Mouse (Mus musculus) spleen, adult 2 months (tissue): ENCODE data around the gene Grasp. TPM values are rescaled to one million over a fixed set of nuclear protein-coding genes. Genes with fewer than 3 reads are reported as not detected.

Experiments used
- DNase-seq, 2 experiments: peaks; one replicate each; pipeline versions ENCODE4 v3.0.0 to v3.0.0-alpha.2; 2012 to 2021; ENCODE audit warnings: low spot score in 2 of 2, low read depth in 1 of 2
- H3K27ac ChIP-seq: fragments of 200-500 bp; 2 replicates; pipeline ENCODE4 v1.5.1; 2012; ENCODE audit warnings: low read length, inconsistent platforms; ENCODE audit not compliant: insufficient read depth
- H3K27me3 ChIP-seq: fragments of 200-500 bp; 2 replicates; pipeline ENCODE4 v1.6.1; 2012; ENCODE audit warnings: mild to moderate bottlenecking, moderate library complexity, low read length, inconsistent platforms; ENCODE audit not compliant: control insufficient read depth, insufficient read depth
- H3K36me3 ChIP-seq: fragments of 200-500 bp; 2 replicates; pipeline ENCODE4 v1.6.1; 2012; ENCODE audit warnings: mild to moderate bottlenecking, low read length, inconsistent platforms; ENCODE audit not compliant: control insufficient read depth, insufficient read depth
- H3K4me1 ChIP-seq: fragments of 200-500 bp; 2 replicates; pipeline ENCODE4 v1.6.1; 2011; ENCODE audit warnings: inconsistent platforms; ENCODE audit not compliant: control insufficient read depth, insufficient read depth, insufficient read length
- H3K4me3 ChIP-seq: fragments of 200-500 bp; 2 replicates; pipeline ENCODE4 v1.5.1; 2011; ENCODE audit warnings: mild to moderate bottlenecking, inconsistent platforms; ENCODE audit not compliant: insufficient read depth, insufficient read length; ENCODE audit errors: extremely low read depth
- CTCF ChIP-seq: fragments of 200-500 bp; IDR thresholded peaks from 2 replicates; pipeline ENCODE4 v1.5.1; 2011; ENCODE audit warnings: mild to moderate bottlenecking, inconsistent platforms; ENCODE audit not compliant: insufficient read depth, insufficient read length, insufficient replicate concordance; ENCODE audit errors: extremely low read depth
- POLR2A ChIP-seq: fragments of 200-500 bp; IDR thresholded peaks from 2 replicates; pipeline ENCODE4 v1.6.1; 2011; ENCODE audit warnings: low read depth, low read length, inconsistent platforms
- WGBS: fragments of 180-500 bp; shearing (Covaris S2); methylation state at CpG from one replicate; pipeline ENCODE4 v1.1.7; 2018; 5-methylcytosine and 5-hydroxymethylcytosine counted together
- polyA plus RNA-seq: library from polyadenylated mRNA; depleted of rRNA; stranded (reverse); fragments of >200 nt; gene quantifications from 2 replicates; pipeline ENCODE4 v1.2.3, GENCODE M21; 2012

Grasp gene
- polyA plus RNA-seq, 1 experiment: 5.6 TPM

- no peaks in the 10 kb centered on the region for H3K27me3 ChIP-seq
- H3K36me3 ChIP-seq: no peaks in the 10 kb centered on the region
- peak overlapping the region; percentile 60 for H3K4me3 ChIP-seq
- under 1% methylated on average over 56 of the region's 56 CpGs for WGBS
- DNase-seq: peak; percentile 95 to 98
- TF ChIP-seq POLR2A (peak; percentile 65), CTCF (peak; percentile 6; the same call in 1 of the 2 replicates)
- H3K27ac ChIP-seq: peak overlapping the region; percentile 94
- H3K4me1 ChIP-seq: peaks cover 23% of the 10 kb centered on the region; the same call in 1 of the 2 replicates
Measured at GRCm38 (mm10) chr15:101246231-101247154, 22.5 kb downstream of the Grasp start.

- WGBS: 76% methylated on average over 1 of the region's 1 CpGs
- Histone ChIP-seq H3K27ac (peak overlapping the region; percentile 94), H3K27me3 (no peaks in the 10 kb centered on the region), H3K4me3 (peak overlapping the region; percentile 60; the same call in 1 of the 2 replicates), H3K4me1 (peaks cover 23% of the 10 kb centered on the region; the same call in 1 of the 2 replicates), H3K36me3 (no peaks in the 10 kb centered on the region)
- DNase-seq: no peak
- no peak for TF ChIP-seq POLR2A
- no peak for TF ChIP-seq CTCF
Measured at GRCm38 (mm10) chr15:101247155-101247498, 23.1 kb downstream of the Grasp start.

GRCm38 (mm10) chr15:101248029-101248710, 24.2 kb downstream of the Grasp start:
- H3K4me3 ChIP-seq: no peak overlapping the region
- DNase-seq: no peak
- TF ChIP-seq POLR2A (no peak), CTCF (no peak)
- H3K27ac ChIP-seq: peak overlapping the region; percentile 12; the same call in 1 of the 2 replicates
- no peaks in the 10 kb centered on the region for H3K27me3 ChIP-seq
- H3K4me1 ChIP-seq: peaks cover 27% of the 10 kb centered on the region; the same call in 1 of the 2 replicates
- WGBS: 40% methylated on average over 5 of the region's 5 CpGs
- no peaks in the 10 kb centered on the region for H3K36me3 ChIP-seq

- Histone ChIP-seq H3K4me3 (no peak overlapping the region), H3K27me3 (no peaks in the 10 kb centered on the region), H3K4me1 (peaks cover 28% of the 10 kb centered on the region; the same call in 1 of the 2 replicates), H3K27ac (no peak overlapping the region), H3K36me3 (no peaks in the 10 kb centered on the region)
- no peak for DNase-seq
- no peak for TF ChIP-seq POLR2A
- TF ChIP-seq CTCF: no peak
- WGBS: 45% methylated on average over 9 of the region's 9 CpGs
Measured at GRCm38 (mm10) chr15:101250220-101250800, 26.3 kb downstream of the Grasp start.

GRCm38 (mm10) chr15:101251930-101252329, 27.9 kb downstream of the Grasp start:
- Histone ChIP-seq H3K4me3 (no peak overlapping the region), H3K27me3 (no peaks in the 10 kb centered on the region), H3K4me1 (peaks cover 35% of the 10 kb centered on the region; the same call in 1 of the 2 replicates), H3K27ac (0 out of 2 replicates have a peak overlapping the region, but pooled peaks have one; percentile 53), H3K36me3 (no peaks in the 10 kb centered on the region)
- TF ChIP-seq CTCF (no peak), POLR2A (no peak)
- WGBS: 98% methylated on average over 5 of the region's 5 CpGs
- DNase-seq: no peak

GRCm38 (mm10) chr15:101252614-101253013, 28.6 kb downstream of the Grasp start:
- DNase-seq: peak in 1 of 2 experiments; percentile 74
- H3K4me1 ChIP-seq: peaks cover 36% of the 10 kb centered on the region; the same call in 1 of the 2 replicates
- H3K27ac ChIP-seq: peak overlapping the region; percentile 79
- WGBS: 52% methylated on average over 6 of the region's 6 CpGs
- H3K4me3 ChIP-seq: no peak overlapping the region; the same call in 1 of the 2 replicates
- no peaks in the 10 kb centered on the region for H3K27me3 ChIP-seq
- no peaks in the 10 kb centered on the region for H3K36me3 ChIP-seq
- TF ChIP-seq CTCF (no peak), POLR2A (no peak)

GRCm38 (mm10) chr15:101253563-101253885, 29.5 kb downstream of the Grasp start:
- TF ChIP-seq CTCF: no peak
- no peak for TF ChIP-seq POLR2A
- DNase-seq: no peak
- WGBS: 33% methylated on average over 3 of the region's 3 CpGs
- H3K27ac ChIP-seq: peak overlapping the region; percentile 62
- no peaks in the 10 kb centered on the region for H3K36me3 ChIP-seq
- peaks cover 40% of the 10 kb centered on the region; the same call in 1 of the 2 replicates for H3K4me1 ChIP-seq
- peak overlapping the region; percentile 59 for H3K4me3 ChIP-seq
- H3K27me3 ChIP-seq: no peaks in the 10 kb centered on the region
